Mouse (Mus musculus): ENCODE results near the gene Tbcd.

Tbcd gene

GRCm38 (mm10) chr11:121601422-121601821 is 149.7 kb downstream of the Tbcd start:
- no peak for DNase-seq

GRCm38 (mm10) chr11:121605604-121606003 is 153.9 kb downstream of the Tbcd start:
- DNase-seq = no peak

GRCm38 (mm10) chr11:121610976-121611375 is 159.2 kb downstream of the Tbcd start:
- no peak for DNase-seq

GRCm38 (mm10) chr11:121615961-121616485 is 164.3 kb downstream of the Tbcd start:
- DNase-seq = peak; percentile 24

GRCm38 (mm10) chr11:121616501-121616900 is 164.8 kb downstream of the Tbcd start:
- no peak for DNase-seq

- no peak for DNase-seq
Observed at GRCm38 (mm10) chr11:121617371-121617770, 165.6 kb downstream of the Tbcd start.

- no peak for DNase-seq
Observed at GRCm38 (mm10) chr11:121625007-121625406, 173.3 kb downstream of the Tbcd start.

GRCm38 (mm10) chr11:121627521-121627920 is 175.8 kb downstream of the Tbcd start:
- DNase-seq = no peak

GRCm38 (mm10) chr11:121629529-121629928 is 177.8 kb downstream of the Tbcd start:
- no peak for DNase-seq

- DNase-seq = no peak
Observed at GRCm38 (mm10) chr11:121630406-121630805, 178.7 kb downstream of the Tbcd start.

- no peak for DNase-seq
Observed at GRCm38 (mm10) chr11:121631410-121631809, 179.7 kb downstream of the Tbcd start.

GRCm38 (mm10) chr11:121636646-121637045 is 184.9 kb downstream of the Tbcd start:
- no peak for DNase-seq

- no peak for DNase-seq
Observed at GRCm38 (mm10) chr11:121641501-121642145, 189.9 kb downstream of the Tbcd start.

- no peak for DNase-seq
Observed at GRCm38 (mm10) chr11:121645394-121645793, 193.6 kb downstream of the Tbcd start.

GRCm38 (mm10) chr11:121647321-121647720 is 195.6 kb downstream of the Tbcd start:
- no peak for DNase-seq

GRCm38 (mm10) chr11:121648166-121648565 is 196.4 kb downstream of the Tbcd start:
- DNase-seq = no peak

GRCm38 (mm10) chr11:121649900-121650299 is 198.2 kb downstream of the Tbcd start:
- peak; percentile 25 for DNase-seq

- DNase-seq = no peak
Observed at GRCm38 (mm10) chr11:121650668-121651067, 198.9 kb downstream of the Tbcd start.

GRCm38 (mm10) chr11:121651556-121651955 is 199.8 kb downstream of the Tbcd start:
- no peak for DNase-seq

GRCm38 (mm10) chr11:121651983-121652382 is 200.2 kb downstream of the Tbcd start:
- no peak for DNase-seq

GRCm38 (mm10) chr11:121652547-121653305 is 201.0 kb downstream of the Tbcd start:
- DNase-seq = peak; percentile 77

GRCm38 (mm10) chr11:121653631-121654030 is 201.9 kb downstream of the Tbcd start:
- DNase-seq = no peak

- DNase-seq = no peak
Observed at GRCm38 (mm10) chr11:121654406-121654945, 202.7 kb downstream of the Tbcd start.

All from kidney, postnatal 14 days (tissue).